In genomic region chr9:119404090-119404489, GRCm38 (mm10) we compare ENCODE assay signal across 9 mouse cellular contexts. TPM values are rescaled to one million over a fixed set of nuclear protein-coding genes. Genes with fewer than 3 reads are reported as not detected.
A peak's percentile ranks its signal among the peaks of the same experiment; 100 is the strongest.
DNase-seq lines count a peak whose midpoint lies in the region; ATAC-seq and TF ChIP-seq lines count a peak whose summit lies in the region.
"Had no signal": no experiment of that assay in that cellular context is flagged by ENCODE, and none has a peak within 500 bp of the region (broad histone marks: within the 10 kb centered on the region; RNA-seq: fewer than 3 reads in every experiment).

No protein-coding gene starts in this region.

- 72% methylated on average over 5 of the region's 5 CpGs for WGBS in kidney, embryonic 14.5 days
- WGBS in embryonic facial prominence, embryonic 13.5 days = 63% methylated on average over 5 of the region's 5 CpGs
- 66% methylated on average over 5 of the region's 5 CpGs for WGBS in intestine, embryonic 14.5 days

- peak overlapping the region; percentile 99; the same call in 1 of the 2 replicates for H3K9ac ChIP-seq in kidney, embryonic 14.5 days (ENCODE audit: low read depth, low read length)
- H3K9ac ChIP-seq in embryonic facial prominence, embryonic 13.5 days = peak overlapping the region; percentile 98
- no peak overlapping the region for H3K9ac ChIP-seq in intestine, embryonic 14.5 days (ENCODE audit: low read length)

- H3K9me3 ChIP-seq in kidney, embryonic 14.5 days (ENCODE audit: control insufficient read depth, low read length) = no peaks in the 10 kb centered on the region
- H3K9me3 ChIP-seq in embryonic facial prominence, embryonic 13.5 days = no peaks in the 10 kb centered on the region
- H3K9me3 ChIP-seq in intestine, embryonic 14.5 days (ENCODE audit: control insufficient read depth, low read length) = no peaks in the 10 kb centered on the region

- peak overlapping the region; percentile 92 for H3K4me3 ChIP-seq in kidney, embryonic 14.5 days (ENCODE audit: low read length)
- H3K4me3 ChIP-seq in embryonic facial prominence, embryonic 13.5 days = peak overlapping the region; percentile 93
- H3K4me3 ChIP-seq in intestine, embryonic 14.5 days (ENCODE audit: low read depth, low read length) = peak overlapping the region; percentile 92
- H3K4me3 ChIP-seq in myocyte = peak overlapping the region; percentile 28

- no peaks in the 10 kb centered on the region for H3K79me2 ChIP-seq in myocyte (ENCODE audit: control insufficient read depth, insufficient read depth)

- no peaks in the 10 kb centered on the region for H3K27me3 ChIP-seq in kidney, embryonic 14.5 days (ENCODE audit: control insufficient read depth, insufficient read depth, low read length)
- H3K27me3 ChIP-seq in embryonic facial prominence, embryonic 13.5 days = no peaks in the 10 kb centered on the region
- no peaks in the 10 kb centered on the region for H3K27me3 ChIP-seq in intestine, embryonic 14.5 days (replicated peaks; ENCODE audit: control insufficient read depth, insufficient read depth, low read length)
- peaks cover 5% of the 10 kb centered on the region for H3K27me3 ChIP-seq in myocyte (ENCODE audit: control insufficient read depth, insufficient read depth, insufficient read length)

- H3K4me1 ChIP-seq in kidney, embryonic 14.5 days (ENCODE audit: control insufficient read depth, insufficient read depth, low read length) = peaks cover 31% of the 10 kb centered on the region
- peaks cover 42% of the 10 kb centered on the region for H3K4me1 ChIP-seq in embryonic facial prominence, embryonic 13.5 days
- H3K4me1 ChIP-seq in intestine, embryonic 14.5 days (replicated peaks; ENCODE audit: control insufficient read depth, insufficient read depth, low read length) = peaks cover 14% of the 10 kb centered on the region

- no peak overlapping the region for H3K27ac ChIP-seq in kidney, embryonic 14.5 days (ENCODE audit: low read depth, low read length)
- no peak overlapping the region for H3K27ac ChIP-seq in embryonic facial prominence, embryonic 13.5 days
- no peak overlapping the region for H3K27ac ChIP-seq in intestine, embryonic 14.5 days (ENCODE audit: low read depth)

- no peak for TF ChIP-seq POLR2A in myocyte (IDR thresholded peaks at IDR 0.05; ENCODE audit: insufficient read length, low read depth)

- no peak for DNase-seq in kidney, adult 8-10 months
- no peak for DNase-seq in intestine, embryonic 14.5 days (ENCODE audit: low spot score)
- no peak for DNase-seq in cerebellum, adult 9-10 months
- DNase-seq in left cerebral cortex, postnatal 10 days (ENCODE audit: extremely low spot score in 1 of 2, low spot score in 2 of 2) = no peak
- no peak for DNase-seq in urinary bladder, postnatal 36 days (ENCODE audit: low spot score in 2 of 2)

- no peak for ATAC-seq in kidney, embryonic 14.5 days (ENCODE audit: low FRiP score, low TSS enrichment)
- ATAC-seq in embryonic facial prominence, embryonic 13.5 days (ENCODE audit: insufficient number of reproducible peaks, insufficient read depth, low FRiP score, low TSS enrichment, low read depth) = no peak
- ATAC-seq in intestine, embryonic 14.5 days (replicated peaks; ENCODE audit: low FRiP score, low TSS enrichment, low read depth) = no peak

- intact Hi-C loops in left cerebral cortex, postnatal 10 days (cut with DNase I) = no loop called here

- peak overlapping the region; percentile 94 for H3K4me2 ChIP-seq in kidney, embryonic 14.5 days (replicated peaks; ENCODE audit: low read depth, low read length)
- peak overlapping the region; percentile 96 for H3K4me2 ChIP-seq in embryonic facial prominence, embryonic 13.5 days
- H3K4me2 ChIP-seq in intestine, embryonic 14.5 days (ENCODE audit: low read length) = peak overlapping the region; percentile 92
- peak overlapping the region; percentile 93 for H3K4me2 ChIP-seq in myocyte (ENCODE audit: low read depth)

- no peaks in the 10 kb centered on the region for H3K36me3 ChIP-seq in kidney, embryonic 14.5 days (ENCODE audit: control insufficient read depth, insufficient read depth, low read length)
- H3K36me3 ChIP-seq in embryonic facial prominence, embryonic 13.5 days = 0 out of 2 replicates have a peak, but pooled peaks cover 4% of the 10 kb centered on the region
- no peaks in the 10 kb centered on the region for H3K36me3 ChIP-seq in intestine, embryonic 14.5 days (ENCODE audit: control insufficient read depth, insufficient read depth, low read length)
- no peaks in the 10 kb centered on the region for H3K36me3 ChIP-seq in myocyte (ENCODE audit: control insufficient read depth, insufficient read depth)

- no peak overlapping the region for H3ac ChIP-seq in myocyte (ENCODE audit: control insufficient read depth, insufficient read length)

TF ChIP-seq in myocyte, 11 proteins besides CTCF, POLR2A, EP300 and RAD21:
- TF ChIP-seq MYOG (IDR thresholded peaks at IDR 0.05; ENCODE audit: control insufficient read depth in 1 of 3, insufficient read depth in 1 of 3, insufficient read length in 2 of 3, low read depth in 2 of 3) (no peak), SRF (IDR thresholded peaks at IDR 0.05; ENCODE audit: control insufficient read depth, insufficient read length, low read depth) (no peak), E2F4 (IDR thresholded peaks at IDR 0.05; ENCODE audit: insufficient read depth) (no peak), TCF3 (IDR thresholded peaks at IDR 0.05; ENCODE audit: insufficient read length, low read depth) (no peak), CEBPB (IDR thresholded peaks at IDR 0.05; ENCODE audit: insufficient read depth, poor library complexity, severe bottlenecking) (no peak), MAX (IDR thresholded peaks at IDR 0.05; ENCODE audit: low read depth) (no peak), POLR2AphosphoS2 (IDR thresholded peaks at IDR 0.05; ENCODE audit: insufficient read length, low read depth) (no peak), MYOD1 (IDR thresholded peaks at IDR 0.05; ENCODE audit: control insufficient read depth in 1 of 3, insufficient read length in 2 of 3, low read depth in 2 of 3) (no peak), USF1 (IDR thresholded peaks at IDR 0.05; ENCODE audit: low read depth) (no peak), REST (IDR thresholded peaks at IDR 0.05; ENCODE audit: insufficient read depth, insufficient read length) (no peak), TCF12 (IDR thresholded peaks at IDR 0.05; ENCODE audit: insufficient read depth, poor library complexity, severe bottlenecking) (no peak)

RNA-seq across cellular contexts. Expression of gene Acvr2b, which starts 2.2 kb away (rescaled TPM):
- polyA plus RNA-seq in kidney, embryonic 14.5 days (2014; fragmentation: Nextera tagmentation; extraction: Ambion mirVana) = 57.4 and 67.0 TPM in 2 replicates
- 18.0 and 18.7 TPM in 2 replicates for polyA plus RNA-seq in embryonic facial prominence, embryonic 13.5 days (2015; fragmentation: Nextera tagmentation; extraction: Ambion mirVana)
- 28.6 and 31.1 TPM in 2 replicates for polyA plus RNA-seq in intestine, embryonic 14.5 days (2014; fragmentation: Nextera tagmentation; extraction: Ambion mirVana)
- 1.8 TPM for polyA plus RNA-seq in myocyte (2012; fragmentation: generic; extraction: Trizol)
- total RNA-seq in left cerebral cortex, postnatal 10 days (2021) = 10 to 100 TPM; 11.9 to 12.2 TPM

RNA-seq across cellular contexts. Expression of gene Slc22a14, which starts 38.7 kb away (rescaled TPM):
- polyA plus RNA-seq in kidney, embryonic 14.5 days (2014; fragmentation: Nextera tagmentation; extraction: Ambion mirVana) = not detected in 2 replicates
- polyA plus RNA-seq in embryonic facial prominence, embryonic 13.5 days (2015; fragmentation: Nextera tagmentation; extraction: Ambion mirVana) = not detected in 2 replicates
- 0.11 and 0.16 TPM in 2 replicates for polyA plus RNA-seq in intestine, embryonic 14.5 days (2014; fragmentation: Nextera tagmentation; extraction: Ambion mirVana)
- polyA plus RNA-seq in myocyte (2012; fragmentation: generic; extraction: Trizol) = not detected
- not detected for total RNA-seq in left cerebral cortex, postnatal 10 days (2021)
- total RNA-seq: left cerebral cortex, postnatal 36 days had no signal

RNA-seq across cellular contexts. Expression of gene Exog, which starts 40.7 kb away (rescaled TPM):
- 21.4 and 27.8 TPM in 2 replicates for polyA plus RNA-seq in kidney, embryonic 14.5 days (2014; fragmentation: Nextera tagmentation; extraction: Ambion mirVana)
- 41.4 and 43.8 TPM in 2 replicates for polyA plus RNA-seq in embryonic facial prominence, embryonic 13.5 days (2015; fragmentation: Nextera tagmentation; extraction: Ambion mirVana)
- polyA plus RNA-seq in intestine, embryonic 14.5 days (2014; fragmentation: Nextera tagmentation; extraction: Ambion mirVana) = 23.2 and 27.2 TPM in 2 replicates
- 4.0 TPM for polyA plus RNA-seq in myocyte (2012; fragmentation: generic; extraction: Trizol)
- total RNA-seq in left cerebral cortex, postnatal 10 days (2021) = 10 to 100 TPM; 26.5 to 26.7 TPM

RNA-seq across cellular contexts. Expression of gene Xylb, which starts 46.9 kb away (rescaled TPM):
- 7.2 and 17.9 TPM in 2 replicates for polyA plus RNA-seq in kidney, embryonic 14.5 days (2014; fragmentation: Nextera tagmentation; extraction: Ambion mirVana)
- polyA plus RNA-seq in embryonic facial prominence, embryonic 13.5 days (2015; fragmentation: Nextera tagmentation; extraction: Ambion mirVana) = 5.3 and 7.2 TPM in 2 replicates
- polyA plus RNA-seq in intestine, embryonic 14.5 days (2014; fragmentation: Nextera tagmentation; extraction: Ambion mirVana) = 11.2 and 12.5 TPM in 2 replicates
- polyA plus RNA-seq in myocyte (2012; fragmentation: generic; extraction: Trizol) = 1.7 TPM
- 1 to 10 TPM; 4.0 to 4.4 TPM for total RNA-seq in left cerebral cortex, postnatal 10 days (2021)

Comparison
In these comparisons a context has a peak if more than half of its experiments do, and no peak if none do; other contexts are left out.
1. H3K4me3 ChIP-seq: peak in every context shown above with its lines; median percentile 93 in embryonic facial prominence, embryonic 13.5 days; 92 in kidney, embryonic 14.5 days; 92 in intestine, embryonic 14.5 days; 28 in myocyte.